Mouse (Mus musculus) ES-Bruce4 (cell line): ENCODE data around the gene Cxcl1. TPM values are rescaled to one million over a fixed set of nuclear protein-coding genes. Genes with fewer than 3 reads are reported as not detected.

Source experiments
- H3K27ac ChIP-seq: 2 replicates; pipeline ENCODE4 v1.5.1; 2012; ENCODE audit warnings: low read length, inconsistent platforms; ENCODE audit not compliant: insufficient read depth
- H3K27me3 ChIP-seq: 2 replicates; pipeline ENCODE4 v1.6.1; 2012; ENCODE audit warnings: mild to moderate bottlenecking, low read length, inconsistent platforms; ENCODE audit not compliant: control insufficient read depth, poor library complexity, insufficient read depth, severe bottlenecking
- H3K36me3 ChIP-seq: 2 replicates; pipeline ENCODE4 v1.6.1; 2012; ENCODE audit warnings: inconsistent platforms, mild to moderate bottlenecking, low read length, moderate library complexity; ENCODE audit not compliant: control insufficient read depth, poor library complexity, insufficient read depth, severe bottlenecking
- H3K4me1 ChIP-seq: one replicate; pipeline ENCODE4 v1.8.1; 2011; ENCODE audit warnings: low read length; ENCODE audit not compliant: control insufficient read depth, insufficient read depth
- H3K4me3 ChIP-seq: 2 replicates; pipeline ENCODE4 v1.5.1; 2011; ENCODE audit warnings: low read depth, mild to moderate bottlenecking, low read length
- H3K9ac ChIP-seq: 2 replicates; pipeline ENCODE4 v1.6.1; 2012; ENCODE audit warnings: low read depth, mild to moderate bottlenecking, inconsistent platforms; ENCODE audit not compliant: poor library complexity, severe bottlenecking
- H3K9me3 ChIP-seq: replicated peaks from 2 replicates; pipeline ENCODE4 v1.6.1; 2012; ENCODE audit warnings: mild to moderate bottlenecking, low read length, inconsistent platforms; ENCODE audit not compliant: control insufficient read depth, poor library complexity, insufficient read depth, severe bottlenecking
- CTCF ChIP-seq: IDR thresholded peaks from one replicate; pipeline ENCODE4 v1.8.1; 2011; ENCODE audit warnings: low read depth, low read length
- EP300 ChIP-seq: IDR thresholded peaks from 2 replicates; pipeline ENCODE4 v1.6.1; 2011; ENCODE audit warnings: low read depth, low read length; ENCODE audit not compliant: insufficient read depth
- POLR2A ChIP-seq: IDR thresholded peaks from one replicate; pipeline ENCODE4 v1.8.1; 2011; ENCODE audit warnings: low read length; ENCODE audit not compliant: insufficient read depth
- polyA plus RNA-seq: library from polyadenylated mRNA; stranded (reverse); fragments of >200 nt; gene quantifications from 2 replicates; pipeline ENCODE4 v1.2.4, GENCODE M21; 2011; ENCODE audit warnings: low read depth; ENCODE audit not compliant: missing spikeins, insufficient read depth, insufficient read length

The Cxcl1 gene
- polyA plus RNA-seq, 1 experiment: not detected

DNA sequence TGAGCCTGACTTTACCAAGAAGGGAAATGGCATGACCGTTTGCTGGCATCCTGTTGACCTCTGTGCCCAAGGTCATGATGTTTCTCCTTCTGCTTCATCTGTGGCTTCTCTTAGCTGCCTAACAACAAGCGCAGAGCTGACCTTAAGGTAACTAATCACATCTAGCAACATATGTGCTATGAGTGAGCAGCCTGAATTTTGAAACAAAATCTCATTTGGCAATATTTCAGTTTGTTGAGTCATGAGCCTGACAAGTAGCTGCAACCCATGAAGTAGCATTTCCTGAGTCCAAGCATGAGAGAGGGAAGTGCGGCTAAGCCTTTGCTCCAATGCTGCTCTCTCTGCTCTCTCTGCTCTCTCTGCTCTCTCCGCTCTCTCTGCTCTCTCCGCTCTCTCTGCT is 9.4 kb upstream of the Cxcl1 start:
- H3K27me3 ChIP-seq: no peaks in the 10 kb centered on the region
- no peaks in the 10 kb centered on the region for H3K36me3 ChIP-seq
- no peak overlapping the region for H3K27ac ChIP-seq
- H3K4me3 ChIP-seq: no peak overlapping the region
- no peaks in the 10 kb centered on the region for H3K4me1 ChIP-seq
- no peaks in the 10 kb centered on the region for H3K9me3 ChIP-seq
- H3K9ac ChIP-seq: no peak overlapping the region
- TF ChIP-seq CTCF (no peak), EP300 (no peak), POLR2A (no peak)

DNA sequence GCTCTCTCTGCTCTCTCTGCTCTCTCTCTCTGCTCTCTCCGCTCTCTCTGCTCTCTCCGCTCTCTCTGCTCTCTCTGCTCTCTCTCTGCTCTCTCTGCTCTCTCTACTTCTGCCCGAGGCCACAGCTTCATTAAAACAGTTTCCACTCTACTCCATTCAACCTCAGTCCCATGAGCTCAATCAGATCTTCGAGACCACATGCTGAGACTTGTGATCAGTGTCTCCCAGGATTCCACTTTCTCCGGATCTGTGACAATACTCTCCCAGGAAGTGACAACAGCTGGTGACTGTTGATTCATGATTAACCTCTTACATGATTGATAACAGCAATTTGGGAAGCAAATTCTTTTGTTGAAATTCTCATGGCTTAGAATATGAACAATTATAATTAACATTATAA is 8.9 kb upstream of the Cxcl1 start:
- H3K27me3 ChIP-seq: no peaks in the 10 kb centered on the region
- TF ChIP-seq EP300 (no peak), CTCF (no peak), POLR2A (no peak)
- no peak overlapping the region for H3K9ac ChIP-seq
- H3K27ac ChIP-seq: no peak overlapping the region
- H3K4me1 ChIP-seq: no peaks in the 10 kb centered on the region
- H3K9me3 ChIP-seq: no peaks in the 10 kb centered on the region
- no peak overlapping the region for H3K4me3 ChIP-seq
- no peaks in the 10 kb centered on the region for H3K36me3 ChIP-seq

GRCm38 (mm10) chr5:90884628-90885242 is 6.3 kb upstream of the Cxcl1 start:
- Histone ChIP-seq H3K4me1 (no peaks in the 10 kb centered on the region), H3K9me3 (no peaks in the 10 kb centered on the region), H3K27me3 (no peaks in the 10 kb centered on the region), H3K4me3 (no peak overlapping the region), H3K27ac (no peak overlapping the region), H3K36me3 (no peaks in the 10 kb centered on the region), H3K9ac (no peak overlapping the region)
- TF ChIP-seq CTCF (no peak), EP300 (no peak), POLR2A (no peak)

GRCm38 (mm10) chr5:90888661-90889060 is 2.4 kb upstream of the Cxcl1 start:
- H3K9me3 ChIP-seq: 0 out of 2 replicates have a peak, but pooled peaks cover 3% of the 10 kb centered on the region
- no peaks in the 10 kb centered on the region for H3K36me3 ChIP-seq
- no peak overlapping the region for H3K9ac ChIP-seq
- H3K4me1 ChIP-seq: no peaks in the 10 kb centered on the region
- no peaks in the 10 kb centered on the region for H3K27me3 ChIP-seq
- H3K4me3 ChIP-seq: no peak overlapping the region
- H3K27ac ChIP-seq: no peak overlapping the region
- TF ChIP-seq CTCF: no peak
- no peak for TF ChIP-seq POLR2A
- TF ChIP-seq EP300: no peak

DNA sequence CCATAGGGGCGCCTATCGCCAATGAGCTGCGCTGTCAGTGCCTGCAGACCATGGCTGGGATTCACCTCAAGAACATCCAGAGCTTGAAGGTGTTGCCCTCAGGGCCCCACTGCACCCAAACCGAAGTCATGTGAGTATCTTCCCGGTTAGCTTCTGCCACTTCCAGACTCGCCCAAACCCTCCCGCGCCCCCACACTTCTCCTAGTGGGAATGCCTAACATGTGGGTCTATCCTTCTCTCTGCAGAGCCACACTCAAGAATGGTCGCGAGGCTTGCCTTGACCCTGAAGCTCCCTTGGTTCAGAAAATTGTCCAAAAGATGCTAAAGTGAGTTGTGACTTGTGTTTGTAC is 398 bp downstream of the Cxcl1 start:
- Histone ChIP-seq H3K4me3 (no peak overlapping the region), H3K9me3 (0 out of 2 replicates have a peak, but pooled peaks cover 3% of the 10 kb centered on the region), H3K27me3 (no peaks in the 10 kb centered on the region), H3K4me1 (no peaks in the 10 kb centered on the region), H3K36me3 (no peaks in the 10 kb centered on the region), H3K9ac (no peak overlapping the region), H3K27ac (no peak overlapping the region)
- no peak for TF ChIP-seq CTCF
- TF ChIP-seq POLR2A: no peak
- TF ChIP-seq EP300: no peak

DNA sequence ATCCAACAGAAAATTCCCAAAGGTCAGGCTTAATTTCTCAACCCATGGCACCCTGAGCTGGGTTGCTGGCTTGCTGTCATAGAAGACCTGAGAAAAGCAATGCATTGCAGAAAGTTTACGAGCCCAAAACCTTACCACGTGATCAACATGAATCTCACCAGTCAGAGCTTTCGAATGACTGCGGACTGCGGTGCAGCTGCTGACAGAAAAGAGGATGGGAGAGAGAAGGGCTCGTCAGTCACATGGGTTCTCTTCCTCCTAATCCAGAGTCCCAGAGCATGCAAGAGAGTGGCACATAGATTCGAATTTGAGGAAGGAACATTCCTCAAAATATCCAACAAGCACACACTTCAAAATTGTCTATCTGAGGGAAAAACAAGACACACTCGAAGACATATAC is 3.2 kb downstream of the Cxcl1 start:
- no peak overlapping the region for H3K27ac ChIP-seq
- H3K27me3 ChIP-seq: no peaks in the 10 kb centered on the region
- H3K9me3 ChIP-seq: 0 out of 2 replicates have a peak, but pooled peaks cover 3% of the 10 kb centered on the region
- no peaks in the 10 kb centered on the region for H3K36me3 ChIP-seq
- H3K4me3 ChIP-seq: no peak overlapping the region
- no peaks in the 10 kb centered on the region for H3K4me1 ChIP-seq
- H3K9ac ChIP-seq: no peak overlapping the region
- no peak for TF ChIP-seq CTCF
- no peak for TF ChIP-seq POLR2A
- TF ChIP-seq EP300: no peak
